Mouse (Mus musculus) testis, adult 2 months (tissue): ENCODE data around the gene Padi6.

Source experiments
- CTCF ChIP-seq: fragments of 200-500 bp; IDR thresholded peaks from 2 replicates; pipeline ENCODE4 v1.5.1; 2012; ENCODE audit warnings: low read depth, mild to moderate bottlenecking, inconsistent platforms, low read length, moderate library complexity; ENCODE audit not compliant: control insufficient read depth, insufficient read depth, insufficient replicate concordance
- POLR2A ChIP-seq: fragments of 200-500 bp; IDR thresholded peaks from 2 replicates; pipeline ENCODE4 v1.6.1; 2012; ENCODE audit warnings: low read depth, mild to moderate bottlenecking, inconsistent platforms, low read length, moderate library complexity; ENCODE audit not compliant: control insufficient read depth

GRCm38 (mm10) chr4:140704166-140704565 lies 38.3 kb downstream of the Padi6 start:
- TF ChIP-seq CTCF = no peak
- no peak for TF ChIP-seq POLR2A
